Mouse (Mus musculus) intestine, embryonic 15.5 days (tissue): ENCODE measurements around the gene Lrrc15. TPM values are rescaled to one million over a fixed set of nuclear protein-coding genes. Genes with fewer than 3 reads are reported as not detected.

Experiments
- ATAC-seq: fragments of 200-750 bp; cut with Nextera tagmentation; 2 replicates; pipeline ENCODE4 v1.8.0; 2017; ENCODE audit warnings: moderate TSS enrichment, moderate library complexity
- H3K27ac ChIP-seq: fragments of 300-500 bp; sonication (generic); 2 replicates; pipeline ENCODE4 v1.5.1; 2015; ENCODE audit warnings: mild to moderate bottlenecking, inconsistent platforms
- H3K27me3 ChIP-seq: fragments of 300-500 bp; sonication (generic); replicated peaks from 2 replicates; pipeline ENCODE4 v1.6.1; 2015; ENCODE audit warnings: inconsistent platforms
- H3K36me3 ChIP-seq: fragments of 300-500 bp; sonication (generic); 2 replicates; pipeline ENCODE4 v1.6.1; 2015; ENCODE audit warnings: inconsistent platforms
- H3K4me1 ChIP-seq: fragments of 300-500 bp; sonication (generic); replicated peaks from 2 replicates; pipeline ENCODE4 v1.6.1; 2015; ENCODE audit warnings: inconsistent platforms
- H3K4me2 ChIP-seq: fragments of 300-500 bp; sonication (generic); replicated peaks from 2 replicates; pipeline ENCODE4 v1.6.1; 2015; ENCODE audit warnings: mild to moderate bottlenecking, inconsistent platforms
- H3K4me3 ChIP-seq: fragments of 300-500 bp; sonication (generic); replicated peaks from 2 replicates; pipeline ENCODE4 v1.5.1; 2015; ENCODE audit warnings: inconsistent platforms
- H3K9ac ChIP-seq: fragments of 300-500 bp; sonication (generic); 2 replicates; pipeline ENCODE4 v1.6.1; 2015; ENCODE audit warnings: inconsistent platforms
- H3K9me3 ChIP-seq: fragments of 300-500 bp; sonication (generic); 2 replicates; pipeline ENCODE4 v1.6.1; 2016; ENCODE audit warnings: inconsistent platforms
- WGBS: fragments of 180-500 bp; shearing (Covaris S2); methylation state at CpG from one replicate; pipeline ENCODE4 v1.1.7; 2015; 5-methylcytosine and 5-hydroxymethylcytosine counted together
- polyA plus RNA-seq: library from polyadenylated mRNA; unstranded; fragments of >200 nt; fragmentation: Nextera tagmentation; extraction: Ambion mirVana; gene quantifications from 2 replicates; pipeline ENCODE4 v1.2.1, GENCODE M21; 2015

Gene Lrrc15
- polyA plus RNA-seq, 1 experiment from 2014 or later = 0.44 TPM

GRCm38 (mm10) chr16:30271941-30272595 lies 11.0 kb downstream of the Lrrc15 start:
- Histone ChIP-seq H3K27ac (peak overlapping the region; percentile 48; the same call in 1 of the 2 replicates), H3K4me1 (0 out of 2 replicates have a peak, but pooled peaks cover 9% of the 10 kb centered on the region), H3K4me3 (no peak overlapping the region), H3K4me2 (no peak overlapping the region), H3K9ac (no peak overlapping the region), H3K9me3 (no peaks in the 10 kb centered on the region), H3K36me3 (no peaks in the 10 kb centered on the region), H3K27me3 (no peaks in the 10 kb centered on the region)
- WGBS = 53% methylated on average over 6 of the region's 6 CpGs
- no peak for ATAC-seq

- Histone ChIP-seq H3K9me3 (no peaks in the 10 kb centered on the region), H3K4me2 (no peak overlapping the region), H3K4me1 (0 out of 2 replicates have a peak, but pooled peaks cover 9% of the 10 kb centered on the region), H3K27ac (peak overlapping the region; percentile 48; the same call in 1 of the 2 replicates), H3K36me3 (no peaks in the 10 kb centered on the region), H3K27me3 (no peaks in the 10 kb centered on the region), H3K9ac (no peak overlapping the region), H3K4me3 (no peak overlapping the region)
- no peak for ATAC-seq
- WGBS = 44% methylated on average over 8 of the region's 8 CpGs
These were observed 11.8 kb downstream of the Lrrc15 start for GRCm38 (mm10) chr16:30271223-30271761.

GRCm38 (mm10) chr16:30267359-30267758 lies 15.7 kb downstream of the Lrrc15 start, which contains the start of gene Cpn2:
Gene Cpn2, minus strand, starts transcription at chr16:30267499.
- ATAC-seq = peak; percentile 53
- Histone ChIP-seq H3K27me3 (no peaks in the 10 kb centered on the region), H3K9me3 (no peaks in the 10 kb centered on the region), H3K4me3 (no peak within 1 kb of the TSS), H3K9ac (no peak within 1 kb of the TSS), H3K27ac (no peak within 1 kb of the TSS), H3K4me2 (no peak within 1 kb of the TSS), H3K36me3 (no peaks in the 10 kb centered on the region), H3K4me1 (0 out of 2 replicates have a peak, but pooled peaks cover 9% of the 10 kb centered on the region)
- 52% methylated on average over 5 of the region's 5 CpGs for WGBS

GRCm38 (mm10) chr16:30266561-30266960 lies 16.5 kb downstream of the Lrrc15 start:
- no peak overlapping the region for H3K27ac ChIP-seq
- no peak overlapping the region for H3K4me3 ChIP-seq
- ATAC-seq = no peak
- H3K36me3 ChIP-seq = no peaks in the 10 kb centered on the region
- no peaks in the 10 kb centered on the region for H3K27me3 ChIP-seq
- no peak overlapping the region for H3K9ac ChIP-seq
- H3K4me2 ChIP-seq = no peak overlapping the region
- no peaks in the 10 kb centered on the region for H3K9me3 ChIP-seq
- WGBS = 82% methylated on average over 5 of the region's 5 CpGs
- H3K4me1 ChIP-seq = 0 out of 2 replicates have a peak, but pooled peaks cover 3% of the 10 kb centered on the region

DNA sequence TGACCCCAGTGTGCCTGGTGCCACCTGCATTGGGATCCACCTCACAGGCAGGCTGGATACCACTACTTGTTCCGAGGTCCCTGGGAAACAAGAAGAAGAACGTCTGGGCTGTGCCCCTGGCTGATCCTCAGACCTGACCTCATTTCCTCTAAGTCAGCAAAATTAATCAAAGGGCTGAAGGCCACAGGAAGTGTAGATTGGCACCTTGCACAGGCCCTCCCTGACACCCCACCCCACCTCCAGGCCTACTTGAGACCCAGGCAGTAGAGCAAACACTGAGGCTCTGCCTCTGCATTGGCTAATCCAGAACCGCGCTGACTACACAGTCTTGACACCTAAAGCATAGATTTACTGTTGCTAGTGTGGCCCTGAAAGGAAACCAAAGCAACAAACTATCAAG lies 17.4 kb downstream of the Lrrc15 start:
- Histone ChIP-seq H3K9me3 (no peaks in the 10 kb centered on the region), H3K9ac (no peak overlapping the region), H3K4me3 (no peak overlapping the region), H3K36me3 (no peaks in the 10 kb centered on the region), H3K27me3 (no peaks in the 10 kb centered on the region), H3K4me1 (no peaks in the 10 kb centered on the region), H3K4me2 (no peak overlapping the region), H3K27ac (no peak overlapping the region)
- WGBS = 59% methylated on average over 4 of the region's 4 CpGs
- no peak for ATAC-seq

DNA sequence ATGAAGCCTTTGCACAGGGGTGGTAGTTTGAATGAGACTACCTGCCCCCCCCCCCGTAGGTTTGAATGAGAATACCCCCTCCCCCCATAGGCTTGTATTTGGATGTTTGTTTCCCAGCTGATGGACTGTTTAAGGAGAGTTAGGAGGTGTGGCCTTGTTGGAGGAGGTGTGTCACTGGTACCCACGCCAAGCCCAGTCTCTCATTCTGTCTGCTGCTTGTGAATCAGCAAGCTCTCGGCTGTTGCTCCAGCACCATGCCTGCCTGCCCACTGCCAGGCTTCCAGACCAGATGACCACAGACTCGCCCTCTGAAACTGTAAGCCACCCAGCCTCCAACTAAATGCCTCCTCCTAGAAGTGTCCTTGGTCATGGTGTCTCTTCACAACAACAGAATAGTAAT lies 19.9 kb downstream of the Lrrc15 start:
- H3K9ac ChIP-seq = no peak overlapping the region

GRCm38 (mm10) chr16:30262664-30263063 lies 20.4 kb downstream of the Lrrc15 start:
- Histone ChIP-seq H3K36me3 (no peaks in the 10 kb centered on the region), H3K9me3 (no peaks in the 10 kb centered on the region), H3K4me2 (no peak overlapping the region), H3K4me1 (no peaks in the 10 kb centered on the region), H3K9ac (no peak overlapping the region), H3K27me3 (no peaks in the 10 kb centered on the region), H3K4me3 (no peak overlapping the region), H3K27ac (no peak overlapping the region)
- ATAC-seq = 0 out of 2 replicates have a peak, but pooled peaks have one; percentile 42
- 0% methylated on average over 2 of the region's 2 CpGs for WGBS

More for the DNA sequence above, 19.9 kb downstream of the Lrrc15 start:
- Histone ChIP-seq H3K4me2 (no peak overlapping the region), H3K9me3 (no peaks in the 10 kb centered on the region), H3K27ac (no peak overlapping the region), H3K36me3 (no peaks in the 10 kb centered on the region), H3K4me3 (no peak overlapping the region), H3K4me1 (no peaks in the 10 kb centered on the region), H3K27me3 (no peaks in the 10 kb centered on the region)
- no peak for ATAC-seq
- WGBS = 70% methylated on average over 4 of the region's 4 CpGs

GRCm38 (mm10) chr16:30262157-30262556 lies 20.9 kb downstream of the Lrrc15 start:
- H3K9me3 ChIP-seq = no peaks in the 10 kb centered on the region
- no peaks in the 10 kb centered on the region for H3K36me3 ChIP-seq
- no peak overlapping the region for H3K27ac ChIP-seq
- no peak overlapping the region for H3K9ac ChIP-seq
- no peaks in the 10 kb centered on the region for H3K4me1 ChIP-seq
- WGBS = 86% methylated on average over 10 of the region's 10 CpGs
- H3K27me3 ChIP-seq = no peaks in the 10 kb centered on the region
- no peak overlapping the region for H3K4me3 ChIP-seq
- H3K4me2 ChIP-seq = no peak overlapping the region
- ATAC-seq = no peak

GRCm38 (mm10) chr16:30261341-30261740 lies 21.7 kb downstream of the Lrrc15 start:
- Histone ChIP-seq H3K4me1 (no peaks in the 10 kb centered on the region), H3K27ac (no peak overlapping the region), H3K4me2 (no peak overlapping the region), H3K9ac (no peak overlapping the region), H3K9me3 (no peaks in the 10 kb centered on the region), H3K36me3 (no peaks in the 10 kb centered on the region), H3K4me3 (no peak overlapping the region), H3K27me3 (no peaks in the 10 kb centered on the region)
- ATAC-seq = no peak
- 87% methylated on average over 9 of the region's 9 CpGs for WGBS

DNA sequence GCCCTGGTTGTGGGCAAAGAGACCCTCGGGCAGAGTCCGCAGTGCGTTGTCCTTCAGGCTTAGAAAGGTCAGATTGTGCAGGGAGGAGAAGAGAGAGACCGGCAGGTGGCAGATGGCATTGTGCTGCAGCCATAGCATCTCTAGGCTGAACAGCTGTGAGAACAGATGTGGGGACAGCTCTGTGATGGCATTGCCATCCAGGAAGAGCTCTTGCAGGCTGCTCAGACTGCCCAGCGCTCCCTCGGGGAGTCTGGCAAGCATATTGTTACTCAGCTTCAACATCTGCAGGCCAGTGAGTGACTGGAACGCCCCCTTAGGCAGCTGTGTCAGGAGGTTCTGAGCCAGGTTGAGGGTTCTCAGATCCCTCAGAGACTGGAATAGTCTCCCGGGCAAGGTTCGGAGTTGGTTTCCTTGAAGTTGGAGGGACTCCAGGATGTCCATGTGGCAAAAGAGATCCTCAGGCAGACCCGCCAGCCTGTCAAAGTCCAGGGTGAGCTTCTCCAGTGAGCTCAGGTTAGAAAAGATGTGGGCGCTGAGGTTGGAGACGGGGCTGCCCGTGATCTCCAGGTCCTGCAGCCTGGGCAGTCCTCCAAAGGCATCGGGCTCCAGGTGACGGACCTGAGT lies 22.9 kb downstream of the Lrrc15 start:
- WGBS = 88% methylated on average over 15 of the region's 15 CpGs
- Histone ChIP-seq H3K4me1 (no peaks in the 10 kb centered on the region), H3K9me3 (no peaks in the 10 kb centered on the region), H3K9ac (no peak overlapping the region), H3K4me3 (no peak overlapping the region), H3K4me2 (no peak overlapping the region), H3K27me3 (no peaks in the 10 kb centered on the region), H3K36me3 (no peaks in the 10 kb centered on the region), H3K27ac (no peak overlapping the region)
- no peak for ATAC-seq

GRCm38 (mm10) chr16:30259444-30259843 lies 23.6 kb downstream of the Lrrc15 start:
- WGBS = 84% methylated on average over 10 of the region's 10 CpGs
- ATAC-seq = no peak
- H3K27ac ChIP-seq = no peak overlapping the region

GRCm38 (mm10) chr16:30258441-30258840 lies 24.6 kb downstream of the Lrrc15 start:
- no peak for ATAC-seq
- Histone ChIP-seq H3K9ac (no peak overlapping the region), H3K27ac (no peak overlapping the region), H3K4me2 (no peak overlapping the region), H3K27me3 (no peaks in the 10 kb centered on the region), H3K36me3 (no peaks in the 10 kb centered on the region), H3K4me1 (no peaks in the 10 kb centered on the region), H3K9me3 (no peaks in the 10 kb centered on the region), H3K4me3 (no peak overlapping the region)
- WGBS = 85% methylated on average over 7 of the region's 7 CpGs

More at GRCm38 (mm10) chr16:30259444-30259843, 23.6 kb downstream of the Lrrc15 start:
- Histone ChIP-seq H3K4me3 (no peak overlapping the region), H3K36me3 (no peaks in the 10 kb centered on the region), H3K9ac (no peak overlapping the region), H3K4me2 (no peak overlapping the region), H3K9me3 (no peaks in the 10 kb centered on the region), H3K4me1 (no peaks in the 10 kb centered on the region), H3K27me3 (no peaks in the 10 kb centered on the region)
